Mouse (Mus musculus) hindbrain, embryonic 10.5 days (tissue): ENCODE data around the gene Frrs1l. TPM values are rescaled to one million over a fixed set of nuclear protein-coding genes. Genes with fewer than 3 reads are reported as not detected.
A peak's percentile ranks its signal among the peaks of the same experiment; 100 is the strongest.

Experiments
- DNase-seq: peaks from one replicate; pipeline ENCODE4 v3.0.0-alpha.2; 2017; ENCODE audit warnings: low spot score
- H3K27ac ChIP-seq: fragments of 300-500 bp; sonication (generic); 2 replicates; pipeline ENCODE4 v1.5.1; 2016; ENCODE audit warnings: mild to moderate bottlenecking, moderate library complexity
- H3K27me3 ChIP-seq: fragments of 300-500 bp; sonication (generic); 2 replicates; pipeline ENCODE4 v1.6.1; 2016; ENCODE audit warnings: mild to moderate bottlenecking; ENCODE audit not compliant: poor library complexity, insufficient read depth, severe bottlenecking
- H3K36me3 ChIP-seq: fragments of 300-500 bp; sonication (generic); 2 replicates; pipeline ENCODE4 v1.6.1; 2016; ENCODE audit warnings: mild to moderate bottlenecking, moderate library complexity
- H3K4me1 ChIP-seq: fragments of 300-500 bp; sonication (generic); replicated peaks from 2 replicates; pipeline ENCODE4 v1.6.1; 2016; ENCODE audit warnings: mild to moderate bottlenecking
- H3K4me3 ChIP-seq: fragments of 300-500 bp; sonication (generic); 2 replicates; pipeline ENCODE4 v1.5.1; 2016; ENCODE audit warnings: mild to moderate bottlenecking, moderate library complexity
- H3K9me3 ChIP-seq: fragments of 300-500 bp; sonication (generic); 2 replicates; pipeline ENCODE4 v1.6.1; 2016; ENCODE audit warnings: mild to moderate bottlenecking, moderate library complexity
- WGBS: fragments of 180-500 bp; shearing (Covaris S2); methylation state at CpG from one replicate; pipeline ENCODE4 v1.1.7; 2016; 5-methylcytosine and 5-hydroxymethylcytosine counted together
- polyA plus RNA-seq: library from polyadenylated mRNA; unstranded; fragments of >200 nt; fragmentation: Nextera tagmentation; extraction: Ambion mirVana; gene quantifications from 2 replicates; pipeline ENCODE4 v1.2.1, GENCODE M21; 2016

Gene Frrs1l
- polyA plus RNA-seq, 1 experiment from 2014 or later, result 2.5 TPM

DNA sequence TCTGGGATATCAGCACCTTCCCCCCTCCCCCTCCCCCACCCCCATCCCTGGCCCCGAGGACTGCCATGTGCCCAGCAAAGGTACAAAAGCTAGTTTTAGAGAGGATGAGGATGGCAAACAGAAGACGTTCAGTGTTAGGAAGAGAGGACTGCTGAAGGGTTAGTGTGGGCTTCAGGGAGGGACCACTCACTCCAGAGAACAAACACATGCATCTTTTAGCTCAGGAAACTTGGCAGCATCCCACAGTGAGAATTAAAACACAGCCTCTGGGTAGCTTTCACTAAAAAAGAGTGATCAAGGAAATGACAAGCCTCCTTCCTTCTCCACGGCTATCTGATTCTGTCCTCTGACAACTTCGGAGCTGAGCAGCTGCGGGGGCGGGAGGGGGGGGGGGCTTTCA is 20.7 kb upstream of the Frrs1l start:
- H3K4me1 ChIP-seq, result peaks cover 7% of the 10 kb centered on the region; the same call in 1 of the 2 replicates
- no peaks in the 10 kb centered on the region for H3K36me3 ChIP-seq
- no peak overlapping the region for H3K4me3 ChIP-seq
- H3K27ac ChIP-seq, result no peak overlapping the region
- peaks cover 12% of the 10 kb centered on the region for H3K27me3 ChIP-seq
- DNase-seq, result no peak
- 28% methylated on average over 6 of the region's 6 CpGs for WGBS
- H3K9me3 ChIP-seq, result no peaks in the 10 kb centered on the region

DNA sequence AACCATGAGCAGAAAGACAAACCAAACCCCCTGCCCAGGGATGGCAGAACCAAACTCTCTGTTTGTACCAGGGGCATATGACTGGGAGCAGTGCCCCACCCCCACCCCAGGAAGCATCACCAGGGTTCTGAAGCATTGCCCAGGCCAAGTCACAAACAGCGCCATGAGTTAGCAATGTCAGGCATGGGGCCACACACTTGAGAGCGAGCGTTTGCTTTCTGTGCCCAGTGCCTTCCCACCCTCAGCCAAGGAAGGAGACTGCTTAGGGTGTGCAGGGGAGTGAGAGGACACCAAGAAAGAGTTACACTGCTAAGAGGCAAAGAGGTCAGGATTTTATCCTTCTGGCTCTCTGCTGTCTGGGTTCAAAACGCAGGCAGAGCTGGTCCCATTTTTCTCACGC is 20.2 kb upstream of the Frrs1l start:
- Histone ChIP-seq H3K36me3 (no peaks in the 10 kb centered on the region), H3K27me3 (peaks cover 11% of the 10 kb centered on the region), H3K27ac (no peak overlapping the region), H3K4me1 (peaks cover 7% of the 10 kb centered on the region; the same call in 1 of the 2 replicates), H3K9me3 (no peaks in the 10 kb centered on the region), H3K4me3 (no peak overlapping the region)
- no peak for DNase-seq
- WGBS, result 44% methylated on average over 5 of the region's 5 CpGs

DNA sequence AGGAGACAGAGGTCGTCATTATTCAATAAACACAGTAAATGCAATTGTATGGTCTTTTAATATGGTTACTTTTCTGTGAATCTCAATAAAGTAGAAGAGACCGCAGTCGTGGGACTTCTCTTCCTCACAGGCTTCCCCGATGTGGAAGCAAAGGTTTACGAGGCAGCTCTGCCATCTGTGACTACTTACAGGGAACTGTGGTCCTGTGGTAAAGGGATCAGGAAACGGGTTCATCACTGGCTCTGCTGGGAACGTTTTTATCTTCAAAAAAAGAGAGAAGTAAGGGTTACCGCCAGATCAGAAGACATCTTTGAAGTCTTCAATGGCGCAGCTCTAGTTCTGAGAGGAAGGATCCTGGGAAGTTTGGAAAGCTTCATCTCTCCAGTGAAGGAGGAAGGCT is 17.5 kb upstream of the Frrs1l start:
- H3K27ac ChIP-seq, result no peak overlapping the region

DNA sequence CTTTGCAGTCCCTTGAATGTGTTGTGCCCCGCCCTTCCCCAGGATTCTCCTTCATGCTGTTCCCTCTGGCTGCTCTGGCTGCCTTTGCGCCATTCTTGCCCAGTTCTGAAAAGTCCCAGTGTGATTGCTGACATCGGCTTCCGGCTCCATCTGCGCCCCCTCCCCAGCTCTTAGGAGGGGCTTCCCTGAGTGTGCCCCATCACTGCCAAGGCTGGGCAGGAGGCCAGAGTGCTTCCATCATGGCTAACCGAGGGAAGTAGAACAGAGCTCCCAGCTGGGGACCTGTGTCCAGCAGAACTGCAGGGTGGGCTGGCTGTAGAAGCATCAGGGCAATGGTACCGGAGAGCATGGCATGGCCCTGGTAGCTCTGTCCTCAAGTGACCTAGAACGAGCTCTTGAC is 14.8 kb upstream of the Frrs1l start:
- DNase-seq, result no peak
- Histone ChIP-seq H3K27me3 (peaks cover 4% of the 10 kb centered on the region; the same call in 1 of the 2 replicates), H3K27ac (no peak overlapping the region), H3K4me3 (no peak overlapping the region), H3K36me3 (no peaks in the 10 kb centered on the region), H3K4me1 (no peaks in the 10 kb centered on the region), H3K9me3 (no peaks in the 10 kb centered on the region)
- 80% methylated on average over 8 of the region's 8 CpGs for WGBS

More for the DNA sequence above, 17.5 kb upstream of the Frrs1l start:
- Histone ChIP-seq H3K4me3 (no peak overlapping the region), H3K4me1 (peaks cover 7% of the 10 kb centered on the region; the same call in 1 of the 2 replicates), H3K36me3 (no peaks in the 10 kb centered on the region), H3K27me3 (peaks cover 8% of the 10 kb centered on the region; the same call in 1 of the 2 replicates), H3K9me3 (no peaks in the 10 kb centered on the region)
- DNase-seq, result no peak
- WGBS, result 82% methylated on average over 9 of the region's 9 CpGs

DNA sequence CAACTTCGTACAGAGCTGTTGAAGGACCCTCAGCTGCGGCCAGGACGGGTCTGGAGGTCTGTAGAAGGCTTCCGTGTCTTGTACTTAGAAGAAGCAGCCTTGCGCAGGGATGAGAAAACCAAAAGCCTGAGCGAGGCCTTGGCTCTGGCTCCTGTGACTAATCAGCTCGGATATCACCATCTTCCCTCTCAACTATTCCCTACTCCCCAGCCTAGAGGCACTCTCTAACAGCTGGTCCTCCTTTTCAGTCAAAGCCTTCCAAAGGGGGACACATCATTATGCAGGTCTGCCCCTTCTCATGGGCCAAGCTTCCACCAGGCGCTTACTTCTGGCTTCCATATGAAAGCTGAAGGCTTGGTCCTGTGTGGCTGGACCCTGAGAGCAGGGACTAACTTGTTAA is 13.7 kb upstream of the Frrs1l start:
- DNase-seq, result no peak

DNA sequence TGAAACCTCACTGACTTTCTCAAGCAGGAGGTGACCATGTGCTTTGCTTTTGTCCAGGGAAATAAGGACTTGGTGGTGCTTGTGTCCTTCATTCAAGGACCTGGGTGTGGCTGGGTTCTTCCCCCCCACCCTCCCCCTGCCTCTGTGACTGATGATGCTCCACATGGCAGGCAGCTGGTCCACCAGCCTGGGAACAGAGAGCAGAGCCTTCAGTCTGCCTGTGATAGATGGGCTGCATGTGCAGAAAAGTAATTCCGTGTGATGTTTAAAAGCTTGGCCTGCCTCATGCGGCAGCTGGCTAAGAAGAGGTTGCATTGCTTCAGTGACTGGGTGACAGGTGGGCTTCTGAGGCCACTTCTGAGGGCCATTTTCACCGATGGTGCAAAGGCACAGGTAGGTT is 12.6 kb upstream of the Frrs1l start:
- Histone ChIP-seq H3K27me3 (no peaks in the 10 kb centered on the region), H3K36me3 (no peaks in the 10 kb centered on the region), H3K4me3 (no peak overlapping the region), H3K4me1 (peaks cover 10% of the 10 kb centered on the region; the same call in 1 of the 2 replicates), H3K9me3 (no peaks in the 10 kb centered on the region), H3K27ac (no peak overlapping the region)
- 79% methylated on average over 3 of the region's 3 CpGs for WGBS
- DNase-seq, result no peak

More for the DNA sequence above, 13.7 kb upstream of the Frrs1l start:
- no peaks in the 10 kb centered on the region for H3K36me3 ChIP-seq
- H3K4me1 ChIP-seq, result no peaks in the 10 kb centered on the region
- H3K27ac ChIP-seq, result no peak overlapping the region
- 89% methylated on average over 8 of the region's 8 CpGs for WGBS
- no peaks in the 10 kb centered on the region for H3K9me3 ChIP-seq
- H3K4me3 ChIP-seq, result no peak overlapping the region
- no peaks in the 10 kb centered on the region for H3K27me3 ChIP-seq

DNA sequence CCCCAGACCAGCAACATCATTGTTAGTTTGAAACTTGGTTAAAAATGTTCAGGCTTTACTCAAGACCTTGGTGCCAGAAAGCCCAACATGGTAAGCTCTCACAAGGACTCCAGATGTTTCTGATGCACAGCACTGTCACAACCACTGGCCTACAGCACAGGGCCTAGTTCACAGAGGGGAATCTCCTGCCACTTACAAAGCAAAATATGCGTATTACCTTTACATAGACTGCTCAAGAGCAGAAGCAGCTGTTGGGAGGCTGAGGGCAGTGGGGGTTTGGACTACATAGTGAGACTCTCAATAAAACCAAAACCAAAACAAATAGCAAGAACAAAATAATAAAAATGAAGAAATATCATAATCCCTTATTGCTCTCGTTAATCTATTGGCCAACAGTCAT is 11.2 kb upstream of the Frrs1l start:
- Histone ChIP-seq H3K9me3 (peaks cover 3% of the 10 kb centered on the region; the same call in 1 of the 2 replicates), H3K36me3 (no peaks in the 10 kb centered on the region), H3K27me3 (no peaks in the 10 kb centered on the region), H3K27ac (no peak overlapping the region), H3K4me1 (peaks cover 13% of the 10 kb centered on the region; the same call in 1 of the 2 replicates), H3K4me3 (no peak overlapping the region)
- no peak for DNase-seq
- 89% methylated on average over 2 of the region's 2 CpGs for WGBS

DNA sequence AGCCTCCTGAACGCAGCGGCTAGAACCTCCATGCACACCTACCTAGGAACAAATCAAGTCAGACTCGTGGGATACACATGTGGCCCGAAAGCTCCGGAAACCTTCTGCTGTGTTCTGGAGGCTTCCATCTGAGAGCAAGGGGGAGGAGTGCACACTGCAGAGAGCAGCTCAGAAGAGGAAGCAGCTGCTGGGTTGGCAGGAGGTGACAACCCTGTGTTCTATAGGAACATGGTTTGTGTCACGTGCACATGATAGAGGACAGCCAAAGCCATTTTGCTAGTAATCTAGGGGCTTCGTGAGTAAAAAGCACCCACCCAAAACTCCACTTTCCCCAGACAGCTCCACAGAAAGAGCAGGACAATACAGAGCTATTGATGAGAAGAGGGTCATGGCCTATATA is 3.1 kb upstream of the Frrs1l start:
- H3K27me3 ChIP-seq, result peaks cover 47% of the 10 kb centered on the region
- H3K36me3 ChIP-seq, result no peaks in the 10 kb centered on the region
- DNase-seq, result no peak
- no peak overlapping the region for H3K27ac ChIP-seq
- H3K4me1 ChIP-seq, result peaks cover 23% of the 10 kb centered on the region
- WGBS, result 88% methylated on average over 7 of the region's 7 CpGs
- no peak overlapping the region for H3K4me3 ChIP-seq
- H3K9me3 ChIP-seq, result peaks cover 6% of the 10 kb centered on the region; the same call in 1 of the 2 replicates

DNA sequence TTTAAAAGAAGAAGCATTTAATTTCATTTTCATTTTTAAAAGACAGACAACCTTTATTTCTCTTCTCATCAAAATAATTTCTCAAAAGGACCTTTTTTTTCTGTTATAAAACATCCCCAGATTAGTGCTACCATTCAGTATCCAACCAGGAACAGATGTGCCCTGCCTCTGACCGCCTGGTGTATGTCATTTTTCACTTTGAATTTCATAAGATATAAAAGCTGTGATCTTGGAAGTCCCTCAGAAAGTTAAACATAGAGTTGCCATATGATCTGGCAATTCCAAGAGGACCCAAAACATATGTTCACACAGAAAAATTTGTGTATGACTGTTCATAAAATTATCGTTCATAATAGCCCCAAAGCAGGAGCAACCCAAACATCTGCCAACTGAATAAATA is 1.8 kb upstream of the Frrs1l start:
- H3K4me3 ChIP-seq, result no peak overlapping the region
- H3K9me3 ChIP-seq, result peaks cover 10% of the 10 kb centered on the region; the same call in 1 of the 2 replicates
- peaks cover 50% of the 10 kb centered on the region for H3K27me3 ChIP-seq
- H3K4me1 ChIP-seq, result peaks cover 14% of the 10 kb centered on the region
- no peak overlapping the region for H3K27ac ChIP-seq
- WGBS, result 84% methylated on average over 2 of the region's 2 CpGs
- no peak for DNase-seq
- no peaks in the 10 kb centered on the region for H3K36me3 ChIP-seq

DNA sequence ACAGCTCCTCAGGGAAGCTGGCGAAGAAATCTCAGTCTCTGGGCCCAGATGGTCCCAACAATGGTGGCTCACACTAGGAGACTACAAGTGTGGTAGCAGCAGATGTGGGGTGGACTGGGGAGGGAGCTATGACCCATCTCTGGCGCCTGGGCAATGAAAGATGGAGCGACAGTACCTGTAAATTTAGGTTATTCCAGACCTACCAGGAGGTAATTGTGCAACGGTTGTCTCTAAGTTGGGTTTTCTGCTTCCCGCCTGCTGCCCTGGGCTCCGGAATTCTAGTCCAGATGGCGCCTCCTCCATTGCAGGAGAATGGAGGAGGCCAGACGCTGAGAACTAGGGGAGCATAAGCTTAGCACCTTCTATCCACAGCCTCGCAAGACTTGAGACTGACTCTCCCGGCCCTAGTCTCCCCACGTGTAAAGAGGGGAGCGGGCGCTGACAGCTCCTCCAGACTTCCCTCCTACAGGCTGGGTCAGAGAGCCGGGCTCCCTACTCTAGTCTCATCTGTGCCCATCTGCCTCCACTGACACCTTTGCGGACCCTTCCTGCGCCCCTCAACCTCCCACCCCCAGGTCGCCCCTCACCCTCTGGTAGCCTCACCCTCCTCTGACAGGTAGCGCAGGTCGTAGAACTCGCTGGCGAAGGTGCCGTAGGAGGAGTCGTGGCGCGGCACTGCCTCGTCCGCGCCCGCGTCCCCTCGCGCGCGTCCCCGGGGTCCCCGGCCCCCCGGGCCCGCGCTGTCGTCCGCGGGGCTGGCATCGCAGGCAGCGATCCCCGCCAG is 568 bp downstream of the Frrs1l start:
- H3K27ac ChIP-seq, result peak overlapping the region; percentile 89
- peak; percentile 43 for DNase-seq
- 2% methylated on average over 45 of the region's 45 CpGs for WGBS
- H3K27me3 ChIP-seq, result peaks cover 50% of the 10 kb centered on the region
- no peaks in the 10 kb centered on the region for H3K36me3 ChIP-seq
- peak overlapping the region; percentile 81 for H3K4me3 ChIP-seq
- H3K4me1 ChIP-seq, result peaks cover 14% of the 10 kb centered on the region
- H3K9me3 ChIP-seq, result peaks cover 7% of the 10 kb centered on the region; the same call in 1 of the 2 replicates

DNA sequence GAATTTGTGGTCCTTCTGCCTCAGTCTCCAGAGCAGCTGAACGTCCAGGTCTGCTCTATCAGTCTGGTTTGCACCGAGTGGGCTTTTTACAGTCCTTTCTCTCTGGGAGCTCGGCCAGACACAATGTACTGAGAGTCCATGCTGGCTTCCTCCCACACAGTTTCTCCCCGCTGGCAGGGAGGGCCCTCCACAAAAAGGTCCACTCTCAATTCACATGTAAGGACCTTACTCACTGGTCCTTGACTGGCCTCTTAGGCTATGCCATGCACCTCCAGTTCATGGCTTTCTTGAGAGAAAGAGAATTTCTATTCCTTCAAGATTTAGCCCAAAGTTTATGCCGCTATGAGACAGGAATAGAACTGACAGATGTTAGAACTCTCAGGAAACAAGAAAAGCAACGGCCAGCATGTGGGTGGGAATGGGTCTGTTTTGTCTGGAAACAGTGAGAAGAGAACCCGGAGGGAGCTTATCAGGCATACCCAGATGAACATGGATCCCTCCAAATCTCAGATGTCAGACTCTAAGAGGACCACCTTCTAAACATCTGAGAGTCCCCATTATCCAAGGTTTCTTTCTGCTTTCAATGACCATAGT is 24.5 kb downstream of the Frrs1l start:
- WGBS, result 77% methylated on average over 7 of the region's 7 CpGs
- Histone ChIP-seq H3K4me1 (no peaks in the 10 kb centered on the region), H3K36me3 (peaks cover 7% of the 10 kb centered on the region; the same call in 1 of the 2 replicates), H3K27me3 (no peaks in the 10 kb centered on the region), H3K27ac (no peak overlapping the region), H3K4me3 (no peak overlapping the region), H3K9me3 (no peaks in the 10 kb centered on the region)
- DNase-seq, result no peak

DNA sequence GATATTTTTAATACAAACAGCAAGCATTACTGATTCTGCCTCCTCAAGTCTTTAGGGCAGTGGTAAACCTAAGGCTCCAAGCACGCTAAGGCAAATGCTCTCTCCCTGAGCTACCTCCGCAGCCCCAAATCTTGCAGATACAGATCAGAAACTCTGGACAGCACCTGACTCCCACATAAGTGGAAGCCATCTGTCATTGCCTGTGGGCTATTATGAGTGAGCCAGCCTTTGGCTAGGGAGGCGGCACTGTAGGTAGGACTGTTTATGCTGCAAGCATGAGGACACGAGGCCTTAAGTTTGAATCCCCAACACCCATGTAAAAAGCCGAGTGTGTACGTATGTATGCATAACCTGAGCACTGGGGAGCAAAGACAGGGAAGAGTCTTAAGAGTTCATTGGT is 26.5 kb downstream of the Frrs1l start:
- Histone ChIP-seq H3K4me3 (no peak overlapping the region), H3K27me3 (no peaks in the 10 kb centered on the region), H3K4me1 (no peaks in the 10 kb centered on the region), H3K36me3 (0 out of 2 replicates have a peak, but pooled peaks cover 4% of the 10 kb centered on the region), H3K9me3 (no peaks in the 10 kb centered on the region), H3K27ac (no peak overlapping the region)
- DNase-seq, result no peak
- 92% methylated on average over 6 of the region's 6 CpGs for WGBS

DNA sequence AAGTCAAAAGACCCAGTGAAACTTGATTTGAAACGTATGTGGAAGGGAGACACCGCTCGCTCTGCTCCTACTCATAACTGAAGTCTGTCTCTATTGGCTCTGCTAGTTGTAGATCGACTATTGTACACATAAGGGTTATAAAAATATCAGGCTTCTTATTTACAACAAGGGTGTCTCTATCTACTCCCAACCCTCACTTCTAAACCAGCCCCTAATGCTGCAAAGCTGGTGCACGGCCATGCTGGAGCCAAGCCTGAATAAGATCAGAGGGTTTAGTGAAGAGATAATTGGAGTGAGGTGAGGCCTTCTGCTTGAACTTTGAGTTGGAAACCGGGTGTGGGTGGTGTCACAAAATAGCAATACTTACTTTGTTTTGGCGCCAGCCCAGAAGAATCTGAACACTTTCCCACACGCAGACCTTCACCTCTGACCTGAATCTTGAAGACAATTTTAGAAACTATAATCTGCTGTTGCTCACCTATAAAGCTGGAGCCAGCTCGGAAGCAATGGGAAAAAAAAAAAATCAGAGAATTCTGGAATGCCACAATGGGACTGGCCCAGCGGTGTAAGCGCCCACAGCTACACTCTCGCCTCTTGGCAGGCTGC is 28.8 kb downstream of the Frrs1l start:
- 0 out of 2 replicates have a peak, but pooled peaks cover 2% of the 10 kb centered on the region for H3K4me1 ChIP-seq
- H3K27me3 ChIP-seq, result no peaks in the 10 kb centered on the region
- no peak overlapping the region for H3K27ac ChIP-seq
- no peak for DNase-seq
- H3K36me3 ChIP-seq, result no peaks in the 10 kb centered on the region
- H3K9me3 ChIP-seq, result no peaks in the 10 kb centered on the region
- H3K4me3 ChIP-seq, result no peak overlapping the region
- 89% methylated on average over 12 of the region's 12 CpGs for WGBS
